Mouse (Mus musculus): Measurements from ENCODE around the gene Stard7. TPM values are rescaled to one million over a fixed set of nuclear protein-coding genes. Genes with fewer than 3 reads are reported as not detected.
A peak's percentile ranks its signal among the peaks of the same experiment; 100 is the strongest.
"Not testable (repeated sequence)": the region's sequence is repeated elsewhere in the genome, so short reads cannot be mapped to it uniquely, and the experiment has no call there.

Gene Stard7
- polyA plus RNA-seq, 1 experiment from 2014 or later = 77.8 TPM

DNA sequence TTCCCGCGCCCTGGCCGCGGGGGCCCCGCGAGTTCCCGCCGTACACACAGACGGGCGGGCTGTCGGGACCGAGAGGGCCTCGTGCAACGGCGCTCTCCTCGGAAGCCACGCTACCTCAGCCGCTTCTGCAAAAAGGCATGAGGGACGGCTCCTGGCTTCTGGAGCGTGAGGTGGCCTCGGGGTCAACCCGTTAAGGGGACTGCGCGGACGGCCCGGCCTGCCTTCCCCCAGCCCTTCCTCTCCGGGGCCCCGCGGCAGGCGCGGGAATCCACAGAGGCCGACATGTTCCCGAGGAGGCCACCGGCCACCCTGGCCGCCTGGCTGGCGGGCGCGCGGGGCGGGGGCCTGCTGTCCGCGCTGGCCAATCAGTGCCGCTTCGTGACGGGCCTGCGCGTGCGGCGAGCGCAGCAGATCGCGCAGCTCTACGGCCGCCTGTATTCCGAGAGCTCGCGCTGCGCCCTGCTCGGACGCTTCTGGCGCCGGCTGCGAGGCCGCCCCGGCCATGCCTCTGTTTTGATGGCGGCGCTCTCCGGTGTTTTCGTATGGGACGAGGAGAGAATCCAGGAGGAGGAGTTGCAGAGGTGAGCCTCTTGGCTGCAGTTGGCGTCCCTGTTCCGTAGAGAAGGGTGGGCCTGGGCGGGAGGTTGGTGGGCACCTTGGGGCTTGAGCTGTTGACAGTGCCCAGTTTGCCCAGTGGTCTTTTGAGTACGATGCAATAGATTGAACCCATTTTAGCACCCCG lies 453 bp downstream of the Stard7 start:
- peak overlapping the region; percentile 84 for H3K27ac ChIP-seq (replicated peaks; ENCODE audit: low read depth, low read length)
- H3K4me3 ChIP-seq (ENCODE audit: low read depth, low read length) = peak overlapping the region; percentile 98
- ATAC-seq (ENCODE audit: insufficient number of reproducible peaks, low FRiP score, low TSS enrichment, low read depth) = peak; percentile 93
- H3K9me3 ChIP-seq (ENCODE audit: control insufficient read depth, low read length) = no peaks in the 10 kb centered on the region
- 0% methylated on average over 74 of the region's 75 CpGs for WGBS
- no peaks in the 10 kb centered on the region for H3K27me3 ChIP-seq (ENCODE audit: control insufficient read depth, insufficient read depth, low read length)
- H3K9ac ChIP-seq (ENCODE audit: low read length) = peak overlapping the region; percentile 91
- H3K36me3 ChIP-seq (ENCODE audit: control insufficient read depth, insufficient read depth, low read length) = no peaks in the 10 kb centered on the region
- no peaks in the 10 kb centered on the region for H3K4me1 ChIP-seq (ENCODE audit: control insufficient read depth, insufficient read depth, low read length)
- peak; percentile 85 for DNase-seq (ENCODE audit: low spot score)
- peak overlapping the region; percentile 61 for H3K4me2 ChIP-seq (ENCODE audit: low read depth, severe bottlenecking)

DNA sequence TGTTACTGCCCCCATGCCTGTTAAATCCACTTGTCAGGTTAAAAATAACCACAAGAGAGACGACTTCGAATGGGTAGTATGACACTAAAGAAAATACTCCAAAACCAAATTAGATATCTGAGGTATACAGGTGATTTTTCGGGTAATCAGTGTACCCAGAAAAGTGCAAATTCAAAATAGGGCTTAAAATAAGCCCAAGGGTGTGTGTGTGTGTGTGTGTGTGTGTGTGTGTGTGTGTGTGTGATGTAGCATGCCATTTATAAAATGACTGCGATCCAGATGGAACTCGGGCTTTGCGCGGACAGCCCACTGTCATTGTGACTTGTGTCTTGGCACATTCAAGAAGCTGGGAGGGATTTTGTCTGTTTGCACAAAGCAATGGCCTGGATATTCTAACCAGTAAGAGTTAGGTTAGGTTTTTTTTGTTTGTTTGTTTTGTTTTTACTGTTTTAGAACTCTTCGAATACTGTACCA lies 1.1 kb downstream of the Stard7 start:
- DNase-seq (ENCODE audit: low spot score) (no peak), ATAC-seq (ENCODE audit: insufficient number of reproducible peaks, low FRiP score, low TSS enrichment, low read depth) (no peak)
- no peaks in the 10 kb centered on the region for H3K27me3 ChIP-seq (ENCODE audit: control insufficient read depth, insufficient read depth, low read length)
- WGBS = 23% methylated on average over 8 of the region's 8 CpGs
- H3K9me3 ChIP-seq (ENCODE audit: control insufficient read depth, low read length) = no peaks in the 10 kb centered on the region
- H3K4me1 ChIP-seq (ENCODE audit: control insufficient read depth, insufficient read depth, low read length) = no peaks in the 10 kb centered on the region
- no peak overlapping the region for H3K27ac ChIP-seq (replicated peaks; ENCODE audit: low read depth, low read length)
- H3K36me3 ChIP-seq (ENCODE audit: control insufficient read depth, insufficient read depth, low read length) = no peaks in the 10 kb centered on the region
- peak overlapping the region; percentile 98 for H3K4me3 ChIP-seq (ENCODE audit: low read depth, low read length)
- H3K4me2 ChIP-seq (ENCODE audit: low read depth, severe bottlenecking) = peak overlapping the region; percentile 61
- H3K9ac ChIP-seq (ENCODE audit: low read length) = peak overlapping the region; percentile 91

DNA sequence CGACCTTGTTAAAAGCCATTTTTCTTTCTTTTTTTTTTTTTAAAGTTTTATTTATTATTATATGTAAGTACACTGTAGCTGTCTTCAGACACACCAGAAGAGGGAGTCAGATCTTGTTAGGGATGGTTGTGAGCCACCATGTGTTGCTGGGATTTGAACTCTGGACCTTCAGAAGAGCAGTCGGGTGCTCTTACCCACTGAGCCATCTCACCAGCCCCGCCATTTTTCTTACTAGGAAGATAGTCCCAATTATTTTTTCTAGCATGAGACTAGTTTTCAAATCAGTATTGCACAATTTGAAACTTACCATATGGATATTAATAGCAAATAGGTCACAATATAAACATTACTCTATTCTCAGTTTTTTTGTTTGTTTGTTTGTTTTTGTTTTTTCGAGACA lies 2.0 kb downstream of the Stard7 start:
- not testable (repeated sequence) for H3K27ac ChIP-seq (replicated peaks; ENCODE audit: low read depth, low read length); H3K9me3 ChIP-seq (ENCODE audit: control insufficient read depth, low read length); H3K4me3 ChIP-seq (ENCODE audit: low read depth, low read length); DNase-seq (ENCODE audit: low spot score); H3K36me3 ChIP-seq (ENCODE audit: control insufficient read depth, insufficient read depth, low read length); ATAC-seq (ENCODE audit: insufficient number of reproducible peaks, low FRiP score, low TSS enrichment, low read depth); H3K4me2 ChIP-seq (ENCODE audit: low read depth, severe bottlenecking); H3K4me1 ChIP-seq (ENCODE audit: control insufficient read depth, insufficient read depth, low read length); H3K9ac ChIP-seq (ENCODE audit: low read length); H3K27me3 ChIP-seq (ENCODE audit: control insufficient read depth, insufficient read depth, low read length)
- 87% methylated on average over 4 of the region's 4 CpGs for WGBS

DNA sequence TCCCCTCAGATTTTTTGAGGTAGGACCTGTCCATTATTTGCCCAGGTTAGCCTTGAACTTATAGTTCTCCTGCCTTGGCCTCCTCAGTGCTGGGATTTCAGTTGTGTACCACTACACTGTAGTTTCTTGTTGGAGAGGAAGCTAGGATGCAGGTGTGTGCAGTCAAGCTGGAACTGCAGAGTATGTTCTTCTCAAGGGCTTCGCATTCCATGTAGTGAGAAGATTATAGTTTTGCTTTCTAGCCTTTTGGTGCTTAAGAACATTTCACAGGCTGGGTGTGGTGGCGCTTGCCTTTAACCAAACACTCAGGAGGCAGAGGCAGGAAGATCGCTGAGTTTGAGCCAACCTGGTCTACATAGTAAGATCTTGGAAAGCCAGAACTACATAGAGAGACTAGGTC lies 2.8 kb downstream of the Stard7 start:
- Histone ChIP-seq H3K36me3 (ENCODE audit: control insufficient read depth, insufficient read depth, low read length) (no peaks in the 10 kb centered on the region), H3K4me1 (ENCODE audit: control insufficient read depth, insufficient read depth, low read length) (no peaks in the 10 kb centered on the region), H3K9me3 (ENCODE audit: control insufficient read depth, low read length) (no peaks in the 10 kb centered on the region), H3K4me2 (ENCODE audit: low read depth, severe bottlenecking) (no peak overlapping the region), H3K4me3 (ENCODE audit: low read depth, low read length) (no peak overlapping the region), H3K9ac (ENCODE audit: low read length) (no peak overlapping the region), H3K27ac (replicated peaks; ENCODE audit: low read depth, low read length) (no peak overlapping the region), H3K27me3 (ENCODE audit: control insufficient read depth, insufficient read depth, low read length) (no peaks in the 10 kb centered on the region)
- DNase-seq (ENCODE audit: low spot score) (no peak), ATAC-seq (ENCODE audit: insufficient number of reproducible peaks, low FRiP score, low TSS enrichment, low read depth) (no peak)
- WGBS = 97% methylated on average over 3 of the region's 3 CpGs

GRCm38 (mm10) chr2:127274590-127274989 lies 4.6 kb downstream of the Stard7 start:
- DNase-seq (ENCODE audit: low spot score) = no peak
- H3K4me2 ChIP-seq (ENCODE audit: low read depth, severe bottlenecking) = no peak overlapping the region
- H3K27ac ChIP-seq (replicated peaks; ENCODE audit: low read depth, low read length) = no peak overlapping the region
- no peaks in the 10 kb centered on the region for H3K27me3 ChIP-seq (ENCODE audit: control insufficient read depth, insufficient read depth, low read length)
- no peaks in the 10 kb centered on the region for H3K9me3 ChIP-seq (ENCODE audit: control insufficient read depth, low read length)
- no peak overlapping the region for H3K9ac ChIP-seq (ENCODE audit: low read length)
- H3K36me3 ChIP-seq (ENCODE audit: control insufficient read depth, insufficient read depth, low read length) = no peaks in the 10 kb centered on the region
- WGBS = 90% methylated on average over 2 of the region's 2 CpGs
- no peak overlapping the region for H3K4me3 ChIP-seq (ENCODE audit: low read depth, low read length)
- H3K4me1 ChIP-seq (ENCODE audit: control insufficient read depth, insufficient read depth, low read length) = no peaks in the 10 kb centered on the region
- ATAC-seq (ENCODE audit: insufficient number of reproducible peaks, low FRiP score, low TSS enrichment, low read depth) = no peak

- no peaks in the 10 kb centered on the region for H3K27me3 ChIP-seq (ENCODE audit: control insufficient read depth, insufficient read depth, low read length)
- no peaks in the 10 kb centered on the region; the same call in 1 of the 2 replicates for H3K36me3 ChIP-seq (ENCODE audit: control insufficient read depth, insufficient read depth, low read length)
- H3K9me3 ChIP-seq (ENCODE audit: control insufficient read depth, low read length) = no peaks in the 10 kb centered on the region
- no peak overlapping the region for H3K4me3 ChIP-seq (ENCODE audit: low read depth, low read length)
- 90% methylated on average over 5 of the region's 5 CpGs for WGBS
- no peak for ATAC-seq (ENCODE audit: insufficient number of reproducible peaks, low FRiP score, low TSS enrichment, low read depth)
- no peak overlapping the region for H3K9ac ChIP-seq (ENCODE audit: low read length)
- DNase-seq (ENCODE audit: low spot score) = no peak
- H3K27ac ChIP-seq (replicated peaks; ENCODE audit: low read depth, low read length) = no peak overlapping the region
- no peaks in the 10 kb centered on the region for H3K4me1 ChIP-seq (ENCODE audit: control insufficient read depth, insufficient read depth, low read length)
- no peak overlapping the region for H3K4me2 ChIP-seq (ENCODE audit: low read depth, severe bottlenecking)
These were observed 5.7 kb downstream of the Stard7 start for GRCm38 (mm10) chr2:127275551-127276320.

DNA sequence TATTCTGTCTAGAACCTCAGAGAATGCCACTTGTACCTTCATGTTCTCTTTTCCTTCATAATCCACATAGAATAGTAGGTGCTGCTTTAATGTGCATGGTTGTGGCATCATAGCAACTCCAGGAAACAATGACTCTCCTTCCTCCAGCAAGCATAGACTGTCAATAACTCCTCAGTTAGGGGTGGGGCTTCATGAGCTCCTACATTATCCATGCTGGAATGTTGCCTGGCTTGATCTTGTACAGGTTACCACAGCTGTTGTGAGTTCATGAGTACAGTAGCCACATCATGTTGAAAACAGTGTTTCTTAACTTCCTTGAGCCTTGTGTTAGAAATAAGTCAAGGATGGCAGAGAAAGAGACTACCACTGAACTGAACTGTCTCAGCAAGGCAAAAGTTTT lies 8.1 kb downstream of the Stard7 start:
- Histone ChIP-seq H3K27ac (replicated peaks; ENCODE audit: low read depth, low read length) (no peak overlapping the region), H3K4me1 (ENCODE audit: control insufficient read depth, insufficient read depth, low read length) (no peaks in the 10 kb centered on the region), H3K27me3 (ENCODE audit: control insufficient read depth, insufficient read depth, low read length) (no peaks in the 10 kb centered on the region), H3K9me3 (ENCODE audit: control insufficient read depth, low read length) (no peaks in the 10 kb centered on the region), H3K4me2 (ENCODE audit: low read depth, severe bottlenecking) (no peak overlapping the region), H3K36me3 (ENCODE audit: control insufficient read depth, insufficient read depth, low read length) (no peaks in the 10 kb centered on the region; the same call in 1 of the 2 replicates), H3K4me3 (ENCODE audit: low read depth, low read length) (no peak overlapping the region), H3K9ac (ENCODE audit: low read length) (no peak overlapping the region)
- DNase-seq (ENCODE audit: low spot score) = no peak
- ATAC-seq (ENCODE audit: insufficient number of reproducible peaks, low FRiP score, low TSS enrichment, low read depth) = no peak

DNA sequence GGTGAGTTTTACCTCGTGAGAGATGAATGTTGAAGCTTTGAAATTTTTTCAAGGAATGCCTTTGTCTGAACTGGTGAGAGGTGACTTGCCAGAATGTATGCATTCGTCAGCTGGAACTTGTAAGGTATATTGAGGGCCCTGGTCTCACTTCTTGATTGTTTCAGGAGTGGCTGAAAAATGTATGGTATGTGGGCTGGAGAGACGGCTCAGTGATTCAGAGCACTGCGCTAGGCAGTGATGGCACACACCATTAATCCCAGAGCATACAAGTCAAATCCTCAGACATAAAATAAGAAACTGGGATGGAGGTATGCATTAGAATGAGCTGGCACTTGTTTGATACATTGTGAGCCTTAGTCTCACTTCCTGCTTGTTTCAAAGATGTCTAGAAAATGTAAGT lies 22.2 kb downstream of the Stard7 start:
- 84% methylated on average over 4 of the region's 4 CpGs for WGBS
- Histone ChIP-seq H3K27me3 (ENCODE audit: control insufficient read depth, insufficient read depth, low read length) (no peaks in the 10 kb centered on the region), H3K9me3 (ENCODE audit: control insufficient read depth, low read length) (no peaks in the 10 kb centered on the region), H3K4me1 (ENCODE audit: control insufficient read depth, insufficient read depth, low read length) (no peaks in the 10 kb centered on the region), H3K4me2 (ENCODE audit: low read depth, severe bottlenecking) (no peak overlapping the region), H3K27ac (replicated peaks; ENCODE audit: low read depth, low read length) (no peak overlapping the region), H3K4me3 (ENCODE audit: low read depth, low read length) (no peak overlapping the region), H3K9ac (ENCODE audit: low read length) (no peak overlapping the region), H3K36me3 (ENCODE audit: control insufficient read depth, insufficient read depth, low read length) (peaks cover 14% of the 10 kb centered on the region)
- ATAC-seq (ENCODE audit: insufficient number of reproducible peaks, low FRiP score, low TSS enrichment, low read depth) = no peak
- DNase-seq (ENCODE audit: low spot score) = no peak
